Mouse (Mus musculus): ENCODE measurements around the gene Sox4. TPM values are rescaled to one million over a fixed set of nuclear protein-coding genes. Genes with fewer than 3 reads are reported as not detected.

Gene Sox4
- 208 and 249 TPM in 2 replicates for polyA plus RNA-seq (2012; rRNA removed)

DNA sequence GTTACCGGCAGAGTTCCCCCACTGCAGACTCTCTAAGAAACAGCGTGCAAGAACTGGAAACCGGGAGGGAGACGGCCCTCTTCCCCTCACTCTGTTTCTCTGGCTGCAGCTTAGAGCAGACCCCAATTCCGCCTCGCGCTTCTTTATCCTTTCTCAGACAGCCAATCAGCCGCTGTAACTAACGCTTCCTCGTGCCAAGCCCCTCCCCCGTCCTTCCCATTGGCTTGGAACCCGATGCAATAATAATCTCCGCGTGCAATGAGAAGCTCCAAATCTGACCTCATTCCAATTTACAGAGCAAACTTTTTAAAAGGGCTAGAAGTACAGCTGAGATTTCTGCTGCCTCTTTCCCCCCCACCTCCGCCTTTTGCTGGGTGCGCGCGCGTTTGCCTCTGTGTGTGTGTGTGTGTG lies at the start of gene Sox4:
Gene Sox4 (minus strand): TSS at position 133 of the 411 bp plus-strand sequence.

